Mouse (Mus musculus): ENCODE results near the gene Mogat2. TPM values are rescaled to one million over a fixed set of nuclear protein-coding genes. Genes with fewer than 3 reads are reported as not detected.

Gene Mogat2
- polyA plus RNA-seq, 1 experiment: 0.21 TPM

DNA sequence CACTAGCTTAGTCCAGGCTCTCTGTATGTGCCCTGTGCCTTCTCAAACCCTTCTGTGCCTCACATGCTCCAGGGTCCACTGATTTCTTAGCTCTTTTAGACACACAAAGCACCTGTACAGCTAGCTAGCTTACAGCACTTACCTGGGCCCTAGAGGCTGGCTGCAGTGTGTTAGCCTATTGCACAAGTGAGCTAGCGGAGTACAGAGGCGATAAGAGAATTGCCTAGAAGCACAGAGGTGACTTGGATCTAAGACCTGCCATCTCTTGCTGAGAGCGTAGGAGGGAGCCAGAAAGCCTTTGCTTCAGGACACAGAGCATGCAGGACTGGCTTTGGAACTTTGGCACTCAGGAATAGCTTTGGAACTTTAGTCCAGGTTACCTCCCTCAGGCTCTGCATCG, 11.2 kb downstream of the Mogat2 start:
- 94% methylated on average over 4 of the region's 4 CpGs for WGBS
- no peaks in the 10 kb centered on the region for H3K27me3 ChIP-seq (ENCODE audit: control insufficient read depth, insufficient read depth, low read length)
- DNase-seq (ENCODE audit: low read depth in 1 of 2, low spot score in 2 of 2): no peak
- no peak overlapping the region for H3K27ac ChIP-seq (ENCODE audit: insufficient read depth, low read length)
- no peaks in the 10 kb centered on the region for H3K4me1 ChIP-seq (ENCODE audit: control insufficient read depth, insufficient read depth, insufficient read length)
- H3K36me3 ChIP-seq (ENCODE audit: control insufficient read depth, insufficient read depth, low read length): no peaks in the 10 kb centered on the region
- no peak for TF ChIP-seq POLR2A (IDR thresholded peaks at IDR 0.05; ENCODE audit: low read depth, low read length)
- no peak for TF ChIP-seq CTCF (IDR thresholded peaks at IDR 0.05; ENCODE audit: extremely low read depth, insufficient read depth, insufficient read length, insufficient replicate concordance)
- H3K4me3 ChIP-seq (ENCODE audit: extremely low read depth, insufficient read depth, insufficient read length): no peak overlapping the region

- H3K36me3 ChIP-seq (ENCODE audit: control insufficient read depth, insufficient read depth, low read length): no peaks in the 10 kb centered on the region
- 88% methylated on average over 10 of the region's 10 CpGs for WGBS
- no peak for TF ChIP-seq CTCF (IDR thresholded peaks at IDR 0.05; ENCODE audit: extremely low read depth, insufficient read depth, insufficient read length, insufficient replicate concordance)
- H3K4me1 ChIP-seq (ENCODE audit: control insufficient read depth, insufficient read depth, insufficient read length): no peaks in the 10 kb centered on the region
- no peaks in the 10 kb centered on the region for H3K27me3 ChIP-seq (ENCODE audit: control insufficient read depth, insufficient read depth, low read length)
- H3K27ac ChIP-seq (ENCODE audit: insufficient read depth, low read length): no peak overlapping the region
- H3K4me3 ChIP-seq (ENCODE audit: extremely low read depth, insufficient read depth, insufficient read length): no peak overlapping the region
- no peak for DNase-seq (ENCODE audit: low read depth in 1 of 2, low spot score in 2 of 2)
These were observed 11.8 kb downstream of the Mogat2 start for GRCm38 (mm10) chr7:99226662-99227061.

- no peaks in the 10 kb centered on the region for H3K27me3 ChIP-seq (ENCODE audit: control insufficient read depth, insufficient read depth, low read length)
- DNase-seq (ENCODE audit: low read depth in 1 of 2, low spot score in 2 of 2): no peak
These were observed 13.0 kb downstream of the Mogat2 start for GRCm38 (mm10) chr7:99225421-99225820.

GRCm38 (mm10) chr7:99224648-99225190, 13.7 kb downstream of the Mogat2 start:
- Histone ChIP-seq H3K4me1 (ENCODE audit: control insufficient read depth, insufficient read depth, insufficient read length) (no peaks in the 10 kb centered on the region), H3K27ac (ENCODE audit: insufficient read depth, low read length) (no peak overlapping the region), H3K27me3 (ENCODE audit: control insufficient read depth, insufficient read depth, low read length) (no peaks in the 10 kb centered on the region), H3K36me3 (ENCODE audit: control insufficient read depth, insufficient read depth, low read length) (no peaks in the 10 kb centered on the region), H3K4me3 (ENCODE audit: extremely low read depth, insufficient read depth, insufficient read length) (no peak overlapping the region)
- WGBS: 71% methylated on average over 1 of the region's 1 CpGs
- DNase-seq (ENCODE audit: low read depth in 1 of 2, low spot score in 2 of 2): no peak
- TF ChIP-seq CTCF (IDR thresholded peaks at IDR 0.05; ENCODE audit: extremely low read depth, insufficient read depth, insufficient read length, insufficient replicate concordance) (no peak), POLR2A (IDR thresholded peaks at IDR 0.05; ENCODE audit: low read depth, low read length) (no peak)

More at GRCm38 (mm10) chr7:99225421-99225820, 13.0 kb downstream of the Mogat2 start:
- Histone ChIP-seq H3K36me3 (ENCODE audit: control insufficient read depth, insufficient read depth, low read length) (no peaks in the 10 kb centered on the region), H3K27ac (ENCODE audit: insufficient read depth, low read length) (no peak overlapping the region), H3K4me1 (ENCODE audit: control insufficient read depth, insufficient read depth, insufficient read length) (no peaks in the 10 kb centered on the region), H3K4me3 (ENCODE audit: extremely low read depth, insufficient read depth, insufficient read length) (no peak overlapping the region)
- 87% methylated on average over 6 of the region's 6 CpGs for WGBS
- TF ChIP-seq POLR2A (IDR thresholded peaks at IDR 0.05; ENCODE audit: low read depth, low read length): no peak
- TF ChIP-seq CTCF (IDR thresholded peaks at IDR 0.05; ENCODE audit: extremely low read depth, insufficient read depth, insufficient read length, insufficient replicate concordance): no peak

GRCm38 (mm10) chr7:99224225-99224624, 14.2 kb downstream of the Mogat2 start:
- no peak overlapping the region for H3K4me3 ChIP-seq (ENCODE audit: extremely low read depth, insufficient read depth, insufficient read length)
- 79% methylated on average over 7 of the region's 7 CpGs for WGBS
- H3K27me3 ChIP-seq (ENCODE audit: control insufficient read depth, insufficient read depth, low read length): no peaks in the 10 kb centered on the region
- no peak overlapping the region for H3K27ac ChIP-seq (ENCODE audit: insufficient read depth, low read length)
- H3K36me3 ChIP-seq (ENCODE audit: control insufficient read depth, insufficient read depth, low read length): no peaks in the 10 kb centered on the region
- DNase-seq (ENCODE audit: low read depth in 1 of 2, low spot score in 2 of 2): no peak
- TF ChIP-seq POLR2A (IDR thresholded peaks at IDR 0.05; ENCODE audit: low read depth, low read length) (no peak), CTCF (IDR thresholded peaks at IDR 0.05; ENCODE audit: extremely low read depth, insufficient read depth, insufficient read length, insufficient replicate concordance) (no peak)
- H3K4me1 ChIP-seq (ENCODE audit: control insufficient read depth, insufficient read depth, insufficient read length): no peaks in the 10 kb centered on the region

DNA sequence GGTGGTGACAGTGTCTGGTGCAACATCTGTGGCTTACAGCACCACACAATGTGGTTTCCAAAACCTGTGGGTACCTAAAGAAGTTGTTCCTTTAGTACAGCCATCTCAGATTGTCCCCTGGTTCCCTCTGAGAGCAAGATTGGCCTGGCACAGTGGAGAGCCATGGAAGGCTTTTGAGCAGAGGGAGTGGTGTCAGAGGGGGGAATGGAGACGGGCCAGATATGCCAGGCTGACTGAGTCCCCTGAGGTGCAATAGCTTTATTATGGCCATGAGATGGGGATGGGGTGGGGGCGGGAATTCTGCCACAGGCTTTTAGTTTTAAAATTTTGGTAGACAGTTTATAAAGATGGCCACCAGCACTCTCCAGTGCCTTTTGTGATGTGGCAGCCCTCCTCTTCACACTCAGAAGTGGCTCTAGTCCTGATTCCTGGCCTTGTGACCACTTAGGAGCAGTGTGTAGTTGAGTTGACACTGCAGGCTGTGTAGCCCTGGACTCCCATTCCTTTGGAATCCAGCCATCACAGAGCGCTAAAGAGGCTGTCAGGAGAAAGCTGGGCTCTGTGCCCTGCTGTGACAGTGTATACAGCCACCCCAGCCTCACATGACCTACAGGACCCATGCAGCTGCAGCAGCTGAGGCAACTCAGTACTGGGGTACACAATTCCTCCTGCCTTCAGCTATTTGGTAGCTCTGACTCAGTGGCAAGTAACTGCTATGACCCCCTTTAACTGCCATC, 20.9 kb downstream of the Mogat2 start:
- Histone ChIP-seq H3K27ac (ENCODE audit: insufficient read depth, low read length) (no peak overlapping the region), H3K27me3 (ENCODE audit: control insufficient read depth, insufficient read depth, low read length) (no peaks in the 10 kb centered on the region), H3K36me3 (ENCODE audit: control insufficient read depth, insufficient read depth, low read length) (no peaks in the 10 kb centered on the region), H3K4me3 (ENCODE audit: extremely low read depth, insufficient read depth, insufficient read length) (no peak overlapping the region), H3K4me1 (ENCODE audit: control insufficient read depth, insufficient read depth, insufficient read length) (no peaks in the 10 kb centered on the region)
- no peak for DNase-seq (ENCODE audit: low read depth in 1 of 2, low spot score in 2 of 2)
- WGBS: 89% methylated on average over 3 of the region's 3 CpGs
- TF ChIP-seq POLR2A (IDR thresholded peaks at IDR 0.05; ENCODE audit: low read depth, low read length): no peak
- no peak for TF ChIP-seq CTCF (IDR thresholded peaks at IDR 0.05; ENCODE audit: extremely low read depth, insufficient read depth, insufficient read length, insufficient replicate concordance)

DNA sequence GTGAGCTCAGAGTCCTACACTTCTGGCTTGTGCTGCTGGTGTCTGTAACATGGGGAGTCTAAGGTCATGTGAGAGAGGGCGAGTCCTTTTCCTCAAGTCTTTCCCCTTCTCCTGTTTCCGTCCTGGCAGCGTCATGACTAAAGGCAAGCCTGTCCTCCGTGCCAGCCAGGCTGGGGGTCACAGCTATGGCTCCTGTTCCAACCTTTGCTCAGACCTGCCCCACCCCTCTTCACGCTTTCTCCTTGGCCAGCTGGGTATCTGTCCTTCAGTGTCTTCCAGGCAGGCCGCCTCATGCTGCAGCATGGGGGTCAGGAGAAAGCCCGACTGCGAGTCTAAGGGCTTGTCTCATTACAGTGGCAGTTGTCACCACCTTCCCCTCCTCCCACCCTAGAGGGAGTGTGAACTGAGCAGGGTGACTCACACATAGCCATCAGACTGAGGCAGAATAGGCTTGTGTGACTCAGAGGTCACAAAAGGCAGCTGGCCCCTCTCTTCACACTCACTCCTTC, 23.0 kb downstream of the Mogat2 start:
- Histone ChIP-seq H3K36me3 (ENCODE audit: control insufficient read depth, insufficient read depth, low read length) (no peaks in the 10 kb centered on the region), H3K27me3 (ENCODE audit: control insufficient read depth, insufficient read depth, low read length) (no peaks in the 10 kb centered on the region), H3K4me1 (ENCODE audit: control insufficient read depth, insufficient read depth, insufficient read length) (no peaks in the 10 kb centered on the region), H3K27ac (ENCODE audit: insufficient read depth, low read length) (no peak overlapping the region), H3K4me3 (ENCODE audit: extremely low read depth, insufficient read depth, insufficient read length) (no peak overlapping the region)
- no peak for DNase-seq (ENCODE audit: low read depth in 1 of 2, low spot score in 2 of 2)
- TF ChIP-seq POLR2A (IDR thresholded peaks at IDR 0.05; ENCODE audit: low read depth, low read length) (no peak), CTCF (IDR thresholded peaks at IDR 0.05; ENCODE audit: extremely low read depth, insufficient read depth, insufficient read length, insufficient replicate concordance) (no peak)
- 77% methylated on average over 8 of the region's 8 CpGs for WGBS

All from spleen, adult 2 months (tissue).